Mouse (Mus musculus) embryonic facial prominence, embryonic 14.5 days (tissue): ENCODE measurements at regions not wholly inside any gene's neighbourhood (a gene's known extent, or its start where the extent isn't known, plus 50 kb on each side); places are given as distances from the start of the nearest gene placed in this dataset.

ENCODE experiments used
- ATAC-seq: fragments of 200-750 bp; cut with Nextera tagmentation; 2 replicates; pipeline ENCODE4 v1.8.0; 2017; ENCODE audit warnings: low read depth, moderate number of reproducible peaks, moderate TSS enrichment
- DNase-seq: peaks from one replicate; pipeline ENCODE4 v3.0.0-alpha.2; 2015; ENCODE audit warnings: low spot score
- H3K27ac ChIP-seq: fragments of 300-500 bp; sonication (generic); replicated peaks from 2 replicates; pipeline ENCODE4 v1.5.1; 2014; ENCODE audit warnings: low read depth, mild to moderate bottlenecking, low read length, moderate library complexity
- H3K27me3 ChIP-seq: fragments of 300-500 bp; sonication (generic); replicated peaks from 2 replicates; pipeline ENCODE4 v1.6.1; 2014; ENCODE audit warnings: low read length; ENCODE audit not compliant: control insufficient read depth, insufficient read depth
- H3K36me3 ChIP-seq: fragments of 300-500 bp; sonication (generic); 2 replicates; pipeline ENCODE4 v1.6.1; 2014; ENCODE audit warnings: low read length, mixed read lengths; ENCODE audit not compliant: control insufficient read depth, insufficient read depth
- H3K4me1 ChIP-seq: fragments of 300-500 bp; sonication (generic); 2 replicates; pipeline ENCODE4 v1.6.1; 2014; ENCODE audit warnings: antibody characterized with exemption, low read length; ENCODE audit not compliant: control insufficient read depth, insufficient read depth
- H3K4me2 ChIP-seq: fragments of 300-500 bp; sonication (generic); 2 replicates; pipeline ENCODE4 v1.6.1; 2014; ENCODE audit warnings: low read depth, mild to moderate bottlenecking, low read length, moderate library complexity, mixed read lengths
- H3K4me3 ChIP-seq: fragments of 300-500 bp; sonication (generic); 2 replicates; pipeline ENCODE4 v1.5.1; 2014; ENCODE audit warnings: low read depth, mild to moderate bottlenecking, low read length
- H3K9ac ChIP-seq: fragments of 300-500 bp; sonication (generic); 2 replicates; pipeline ENCODE4 v1.6.1; 2014; ENCODE audit warnings: low read depth, mild to moderate bottlenecking, low read length, moderate library complexity, mixed read lengths
- H3K9me3 ChIP-seq: fragments of 300-500 bp; sonication (generic); 2 replicates; pipeline ENCODE4 v1.6.1; 2016; ENCODE audit warnings: low read length; ENCODE audit not compliant: control insufficient read depth
- whole genome bisulfite sequencing: fragments of 180-500 bp; shearing (Covaris S2); extraction: QIAGEN DNeasy Blood & Tissue Kit; methylation state at CpG from one replicate; pipeline ENCODE4 v1.1.7; 2014; 5-methylcytosine and 5-hydroxymethylcytosine counted together

- no peaks in the 10 kb centered on the region for H3K27me3 ChIP-seq
- no peak overlapping the region for H3K4me3 ChIP-seq
- H3K4me2 ChIP-seq, result no peak overlapping the region
- no peak overlapping the region for H3K27ac ChIP-seq
- 57% methylated on average over 3 of the region's 3 CpGs for WGBS
- DNase-seq, result no peak
- no peaks in the 10 kb centered on the region for H3K9me3 ChIP-seq
- peak; percentile 15; the same call in 1 of the 2 replicates for ATAC-seq
- no peak overlapping the region for H3K9ac ChIP-seq
- H3K36me3 ChIP-seq, result no peaks in the 10 kb centered on the region
- H3K4me1 ChIP-seq, result peaks cover 8% of the 10 kb centered on the region; the same call in 1 of the 2 replicates
Observed at GRCm38 (mm10) chr6:22443170-22443569, 87.1 kb upstream of the Fam3c start.

- DNase-seq, result no peak
Observed at GRCm38 (mm10) chr6:22442591-22442990, 86.5 kb upstream of the Fam3c start.

DNA sequence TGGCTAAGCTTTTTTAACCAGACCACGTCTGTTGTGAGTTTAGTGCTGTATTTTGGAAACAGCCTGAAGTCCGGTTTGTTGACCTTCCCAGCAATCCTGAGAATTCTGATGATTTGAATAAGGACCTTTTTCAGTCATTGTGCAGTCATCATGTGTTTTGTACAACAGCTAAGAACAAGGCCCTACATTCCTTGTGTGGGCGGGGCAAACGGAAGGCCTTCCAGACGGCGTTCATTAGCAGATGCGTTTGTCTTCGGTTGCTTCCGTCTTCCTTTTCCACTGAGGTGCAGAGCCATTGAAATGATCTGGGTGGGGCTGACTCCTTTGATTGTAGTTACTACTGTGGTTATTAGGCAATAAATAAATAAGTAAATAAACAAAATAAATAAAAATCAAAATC, 83.8 kb upstream of the Fam3c start:
- peaks cover 8% of the 10 kb centered on the region; the same call in 1 of the 2 replicates for H3K4me1 ChIP-seq
- no peaks in the 10 kb centered on the region for H3K27me3 ChIP-seq
- WGBS, result 67% methylated on average over 9 of the region's 9 CpGs
- H3K9me3 ChIP-seq, result peaks cover 5% of the 10 kb centered on the region; the same call in 1 of the 2 replicates
- no peak overlapping the region for H3K9ac ChIP-seq
- DNase-seq (no peak), ATAC-seq (no peak)
- H3K4me2 ChIP-seq, result no peak overlapping the region
- H3K36me3 ChIP-seq, result no peaks in the 10 kb centered on the region
- no peak overlapping the region for H3K4me3 ChIP-seq
- no peak overlapping the region for H3K27ac ChIP-seq

More at GRCm38 (mm10) chr6:22442591-22442990, 86.5 kb upstream of the Fam3c start:
- no peak overlapping the region for H3K27ac ChIP-seq
- H3K4me2 ChIP-seq, result no peak overlapping the region
- H3K4me1 ChIP-seq, result peaks cover 8% of the 10 kb centered on the region; the same call in 1 of the 2 replicates
- H3K27me3 ChIP-seq, result no peaks in the 10 kb centered on the region
- no peak overlapping the region for H3K9ac ChIP-seq
- H3K9me3 ChIP-seq, result no peaks in the 10 kb centered on the region
- WGBS, result 93% methylated on average over 8 of the region's 8 CpGs
- no peak overlapping the region for H3K4me3 ChIP-seq
- no peaks in the 10 kb centered on the region for H3K36me3 ChIP-seq
- no peak for ATAC-seq

- Histone ChIP-seq H3K4me2 (no peak overlapping the region), H3K4me3 (no peak overlapping the region), H3K4me1 (no peaks in the 10 kb centered on the region), H3K27ac (no peak overlapping the region), H3K9me3 (no peaks in the 10 kb centered on the region), H3K36me3 (no peaks in the 10 kb centered on the region), H3K27me3 (no peaks in the 10 kb centered on the region), H3K9ac (no peak overlapping the region)
- no peak for ATAC-seq
- WGBS, result 33% methylated on average over 3 of the region's 3 CpGs
- no peak for DNase-seq
Observed at GRCm38 (mm10) chr6:22429026-22429425, 73.0 kb upstream of the Fam3c start.

DNA sequence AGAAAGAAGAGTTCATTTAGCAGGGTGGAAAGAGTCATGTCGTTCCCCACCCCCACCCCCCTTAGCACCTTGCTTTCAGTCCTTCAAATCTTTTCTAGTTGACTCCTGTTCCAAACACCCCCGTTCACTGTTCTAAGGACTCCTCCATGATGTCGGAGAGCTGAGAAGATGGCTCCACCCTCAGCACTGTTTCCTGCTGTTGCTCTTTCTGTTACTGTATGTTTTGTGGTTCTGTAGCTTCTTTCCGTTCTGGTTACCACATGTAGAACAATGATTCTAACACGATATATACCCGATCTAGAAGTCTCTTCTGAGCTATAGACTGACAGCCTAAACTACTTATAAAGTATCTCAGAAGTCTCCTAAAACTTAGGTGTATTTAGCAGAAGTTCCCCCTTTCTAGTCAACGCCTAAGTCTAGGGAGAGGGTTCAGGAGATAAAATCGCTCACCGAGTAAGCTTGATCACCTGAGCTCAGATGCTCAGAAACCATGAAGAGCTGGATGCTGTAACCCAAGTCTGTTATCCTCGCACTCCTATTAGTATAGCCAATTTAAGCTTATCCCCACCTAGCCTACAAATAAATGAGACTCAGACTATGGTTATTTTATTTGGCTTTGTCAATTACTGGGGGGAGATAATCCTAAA, 68.2 kb upstream of the Fam3c start:
- H3K4me3 ChIP-seq, result no peak overlapping the region
- WGBS, result 87% methylated on average over 10 of the region's 10 CpGs
- no peaks in the 10 kb centered on the region for H3K27me3 ChIP-seq
- DNase-seq (no peak), ATAC-seq (no peak)
- H3K9me3 ChIP-seq, result no peaks in the 10 kb centered on the region
- no peak overlapping the region for H3K9ac ChIP-seq
- H3K4me1 ChIP-seq, result no peaks in the 10 kb centered on the region
- H3K4me2 ChIP-seq, result no peak overlapping the region
- H3K27ac ChIP-seq, result no peak overlapping the region
- no peaks in the 10 kb centered on the region for H3K36me3 ChIP-seq

GRCm38 (mm10) chr6:22423070-22423980, 67.3 kb upstream of the Fam3c start:
- no peak for ATAC-seq
- H3K27ac ChIP-seq, result no peak overlapping the region
- WGBS, result 68% methylated on average over 9 of the region's 9 CpGs

DNA sequence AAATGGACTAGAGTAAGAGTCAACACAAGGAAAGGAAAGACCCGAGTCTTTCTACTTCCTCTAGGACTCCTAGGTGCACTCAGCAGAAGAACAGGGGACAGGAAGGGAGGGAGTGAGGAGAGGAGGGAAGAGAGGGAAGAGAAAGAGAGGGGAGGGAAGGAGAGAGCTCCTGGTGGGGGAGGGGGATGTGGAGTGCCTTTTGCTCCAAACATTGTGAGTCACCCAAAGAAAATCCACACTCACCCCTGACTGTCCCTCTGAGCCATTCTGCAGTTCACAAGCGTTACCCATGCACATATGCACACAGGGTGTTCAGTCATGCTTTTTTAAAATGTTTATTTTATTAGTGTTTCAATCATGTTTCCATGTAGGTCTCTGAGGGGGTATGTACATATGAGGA, 65.5 kb upstream of the Fam3c start:
- ATAC-seq (no peak), DNase-seq (no peak)
- Histone ChIP-seq H3K4me2 (no peak overlapping the region), H3K27me3 (no peaks in the 10 kb centered on the region), H3K27ac (no peak overlapping the region), H3K4me3 (no peak overlapping the region), H3K9me3 (no peaks in the 10 kb centered on the region), H3K9ac (no peak overlapping the region), H3K4me1 (no peaks in the 10 kb centered on the region), H3K36me3 (no peaks in the 10 kb centered on the region)
- 66% methylated on average over 2 of the region's 2 CpGs for WGBS

More at GRCm38 (mm10) chr6:22423070-22423980, 67.3 kb upstream of the Fam3c start:
- Histone ChIP-seq H3K9ac (no peak overlapping the region), H3K27me3 (no peaks in the 10 kb centered on the region), H3K9me3 (no peaks in the 10 kb centered on the region), H3K36me3 (no peaks in the 10 kb centered on the region), H3K4me1 (no peaks in the 10 kb centered on the region), H3K4me2 (no peak overlapping the region), H3K4me3 (no peak overlapping the region)
- DNase-seq, result no peak

- WGBS, result 47% methylated on average over 4 of the region's 4 CpGs
- Histone ChIP-seq H3K4me2 (no peak overlapping the region), H3K4me3 (no peak overlapping the region), H3K27ac (no peak overlapping the region), H3K9me3 (no peaks in the 10 kb centered on the region), H3K9ac (no peak overlapping the region), H3K27me3 (no peaks in the 10 kb centered on the region), H3K36me3 (no peaks in the 10 kb centered on the region), H3K4me1 (no peaks in the 10 kb centered on the region)
- no peak for ATAC-seq
- no peak for DNase-seq
Observed at GRCm38 (mm10) chr6:22418279-22418678, 62.2 kb upstream of the Fam3c start.
